Mouse (Mus musculus): ENCODE measurements at regions not wholly inside any gene's neighbourhood (a gene's known extent, or its start where the extent isn't known, plus 50 kb on each side); places are given as distances from the start of the nearest gene placed in this dataset.

DNA sequence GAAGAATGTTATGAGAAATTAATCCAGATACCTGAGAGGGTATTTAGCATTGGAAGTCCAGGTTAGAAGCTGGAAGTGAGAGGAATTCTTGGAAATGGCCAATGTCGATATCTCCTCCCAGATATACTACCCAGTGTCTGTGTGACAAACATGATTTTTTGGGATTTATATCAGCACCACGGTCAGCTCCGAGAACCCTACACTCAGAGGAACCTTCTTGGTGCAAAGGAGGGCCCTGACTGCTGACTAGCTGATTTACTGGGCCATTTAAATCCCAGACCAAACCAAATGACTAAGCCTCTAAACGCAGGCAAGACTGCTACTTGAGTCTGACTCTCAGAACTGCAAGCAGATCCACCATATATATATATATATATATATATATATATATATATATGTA is 154.2 kb downstream of the Dmrta2 start:
- H3K27me3 ChIP-seq (ENCODE audit: insufficient read depth, poor library complexity, severe bottlenecking), result no peaks in the 10 kb centered on the region
- no peak for DNase-seq (ENCODE audit: low spot score)
- no peak overlapping the region for H3K27ac ChIP-seq
- peaks cover 14% of the 10 kb centered on the region; the same call in 1 of the 2 replicates for H3K4me1 ChIP-seq
- no peaks in the 10 kb centered on the region for H3K36me3 ChIP-seq
- no peaks in the 10 kb centered on the region for H3K9me3 ChIP-seq
- no peak overlapping the region for H3K4me3 ChIP-seq
- WGBS, result 55% methylated on average over 4 of the region's 4 CpGs

DNA sequence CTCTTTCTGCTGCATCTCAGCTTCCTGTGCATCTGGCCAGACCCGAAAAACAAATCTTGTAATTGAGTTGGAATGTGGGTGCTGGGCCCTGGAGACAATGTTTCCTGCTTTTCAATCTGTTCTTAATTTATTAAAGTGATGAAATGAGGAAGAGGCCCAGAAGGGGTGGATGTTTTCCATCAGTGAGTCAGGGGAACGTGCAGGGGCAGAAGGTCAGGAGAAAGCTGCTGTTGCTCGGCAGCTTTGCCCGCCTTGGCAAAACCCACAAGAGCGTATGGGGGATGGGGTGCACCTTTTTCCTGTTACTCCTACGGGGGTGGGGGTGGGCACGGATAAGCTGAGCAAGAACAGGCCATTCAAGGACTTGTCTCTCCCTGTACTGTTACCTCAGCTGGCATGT is 156.2 kb downstream of the Dmrta2 start:
- Histone ChIP-seq H3K27ac (no peak overlapping the region), H3K4me3 (no peak overlapping the region), H3K36me3 (no peaks in the 10 kb centered on the region), H3K4me1 (peaks cover 14% of the 10 kb centered on the region; the same call in 1 of the 2 replicates), H3K9me3 (no peaks in the 10 kb centered on the region), H3K27me3 (ENCODE audit: insufficient read depth, poor library complexity, severe bottlenecking) (no peaks in the 10 kb centered on the region)
- 27% methylated on average over 7 of the region's 7 CpGs for WGBS
- DNase-seq (ENCODE audit: low spot score), result no peak

DNA sequence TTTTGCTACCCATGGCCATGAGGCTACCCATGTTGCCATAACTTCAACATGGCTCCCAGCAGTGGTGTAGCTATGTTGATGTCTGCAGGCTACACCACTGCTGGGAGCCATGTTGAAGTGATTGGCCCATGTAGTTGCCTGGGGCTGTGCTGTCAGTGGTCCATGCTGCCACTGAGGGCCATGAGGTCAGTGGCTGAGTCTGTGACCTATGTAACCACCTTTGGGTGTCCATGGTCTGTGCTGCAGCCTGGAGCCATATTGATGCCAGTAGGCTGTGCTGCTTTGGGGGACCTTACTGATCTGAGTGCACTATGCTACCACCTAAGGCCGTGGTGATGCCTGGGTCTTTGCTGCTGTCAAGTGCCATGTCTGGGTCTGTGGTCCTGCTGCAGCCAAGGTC is 167.4 kb downstream of the Dmrta2 start:
- H3K27ac ChIP-seq, result no peak overlapping the region
- H3K27me3 ChIP-seq (ENCODE audit: insufficient read depth, poor library complexity, severe bottlenecking), result no peaks in the 10 kb centered on the region
- no peaks in the 10 kb centered on the region for H3K4me1 ChIP-seq
- H3K36me3 ChIP-seq, result no peaks in the 10 kb centered on the region
- 85% methylated on average over 1 of the region's 1 CpGs for WGBS
- H3K9me3 ChIP-seq, result no peaks in the 10 kb centered on the region
- H3K4me3 ChIP-seq, result no peak overlapping the region
- no peak for DNase-seq (ENCODE audit: low spot score)

DNA sequence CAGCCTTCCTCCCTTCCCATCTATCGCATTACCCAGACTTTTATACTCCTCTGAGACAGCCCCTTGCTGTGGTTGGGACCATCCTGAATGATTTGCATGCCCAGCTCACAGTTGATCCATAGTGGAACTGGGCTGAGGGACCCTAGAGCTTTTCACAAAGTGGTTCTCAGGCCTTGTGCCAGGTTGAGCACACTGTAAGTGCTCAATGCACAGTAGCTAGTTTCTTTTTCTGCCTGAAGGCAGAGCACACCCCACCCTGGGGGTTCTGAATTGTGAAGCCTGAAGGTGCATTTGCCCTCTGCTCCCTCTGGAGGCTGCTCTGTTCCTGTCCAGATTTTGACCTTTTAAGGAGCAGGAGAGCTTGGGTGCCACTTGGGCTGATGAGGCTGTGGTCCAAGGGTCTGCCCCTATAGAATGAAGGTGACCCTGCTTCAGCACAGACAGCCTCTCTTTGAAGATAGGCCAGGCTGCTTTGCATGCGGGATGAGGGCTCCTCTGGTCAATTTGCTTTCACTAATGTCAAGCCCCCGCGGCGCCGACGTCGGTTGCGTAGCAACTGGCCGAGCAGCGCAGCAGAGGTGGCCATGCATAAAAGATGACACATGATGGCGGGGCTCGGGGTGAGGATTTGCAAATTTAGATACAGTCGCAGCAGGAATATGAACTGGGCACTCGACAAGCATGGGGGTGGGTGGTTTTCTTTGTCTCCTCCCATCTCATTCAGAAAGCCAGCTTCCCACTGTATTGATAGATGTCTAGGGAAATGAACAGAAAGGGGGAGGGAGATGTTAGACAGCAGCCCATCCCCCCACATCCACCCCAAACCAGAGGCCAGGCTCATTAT is 174.5 kb downstream of the Dmrta2 start:
- DNase-seq (ENCODE audit: low spot score), result peak; percentile 71
- H3K27me3 ChIP-seq (ENCODE audit: insufficient read depth, poor library complexity, severe bottlenecking), result no peaks in the 10 kb centered on the region
- no peaks in the 10 kb centered on the region for H3K9me3 ChIP-seq
- no peak overlapping the region for H3K27ac ChIP-seq
- no peaks in the 10 kb centered on the region for H3K36me3 ChIP-seq
- H3K4me3 ChIP-seq, result no peak overlapping the region
- peaks cover 9% of the 10 kb centered on the region; the same call in 1 of the 2 replicates for H3K4me1 ChIP-seq
- WGBS, result 30% methylated on average over 15 of the region's 15 CpGs
